Mouse (Mus musculus): ENCODE measurements around the gene Dab2. TPM values are rescaled to one million over a fixed set of nuclear protein-coding genes. Genes with fewer than 3 reads are reported as not detected.
A peak's percentile ranks its signal among the peaks of the same experiment; 100 is the strongest.

Gene Dab2
- polyA plus RNA-seq, 1 experiment from 2014 or later = 11.5 TPM

GRCm38 (mm10) chr15:6411334-6411733 lies 111.7 kb downstream of the Dab2 start:
- Histone ChIP-seq H3K4me3 (ENCODE audit: low read depth, low read length) (no peak overlapping the region), H3K36me3 (ENCODE audit: control insufficient read depth, insufficient read depth) (no peaks in the 10 kb centered on the region), H3K4me2 (ENCODE audit: low read depth, low read length) (no peak overlapping the region), H3K27ac (ENCODE audit: low read length) (no peak overlapping the region), H3K9me3 (replicated peaks; ENCODE audit: control insufficient read depth, low read length) (no peaks in the 10 kb centered on the region), H3K27me3 (ENCODE audit: control insufficient read depth, insufficient read depth, low read depth, low read length) (no peaks in the 10 kb centered on the region), H3K4me1 (ENCODE audit: control insufficient read depth, low read depth, low read length) (no peaks in the 10 kb centered on the region), H3K9ac (ENCODE audit: low read depth, low read length) (no peak overlapping the region)
- no peak for ATAC-seq (ENCODE audit: low read depth)
- 48% methylated on average over 6 of the region's 6 CpGs for WGBS (ENCODE audit: insufficient replicate concordance)

- WGBS (ENCODE audit: insufficient replicate concordance) = 57% methylated on average over 5 of the region's 5 CpGs
- Histone ChIP-seq H3K4me3 (ENCODE audit: low read depth, low read length) (no peak overlapping the region), H3K27me3 (ENCODE audit: control insufficient read depth, insufficient read depth, low read depth, low read length) (no peaks in the 10 kb centered on the region), H3K9ac (ENCODE audit: low read depth, low read length) (no peak overlapping the region), H3K36me3 (ENCODE audit: control insufficient read depth, insufficient read depth) (no peaks in the 10 kb centered on the region), H3K4me2 (ENCODE audit: low read depth, low read length) (no peak overlapping the region), H3K27ac (ENCODE audit: low read length) (no peak overlapping the region), H3K4me1 (ENCODE audit: control insufficient read depth, low read depth, low read length) (no peaks in the 10 kb centered on the region), H3K9me3 (replicated peaks; ENCODE audit: control insufficient read depth, low read length) (no peaks in the 10 kb centered on the region)
- ATAC-seq (ENCODE audit: low read depth) = no peak
These were observed 115.7 kb downstream of the Dab2 start for GRCm38 (mm10) chr15:6415317-6415716.

DNA sequence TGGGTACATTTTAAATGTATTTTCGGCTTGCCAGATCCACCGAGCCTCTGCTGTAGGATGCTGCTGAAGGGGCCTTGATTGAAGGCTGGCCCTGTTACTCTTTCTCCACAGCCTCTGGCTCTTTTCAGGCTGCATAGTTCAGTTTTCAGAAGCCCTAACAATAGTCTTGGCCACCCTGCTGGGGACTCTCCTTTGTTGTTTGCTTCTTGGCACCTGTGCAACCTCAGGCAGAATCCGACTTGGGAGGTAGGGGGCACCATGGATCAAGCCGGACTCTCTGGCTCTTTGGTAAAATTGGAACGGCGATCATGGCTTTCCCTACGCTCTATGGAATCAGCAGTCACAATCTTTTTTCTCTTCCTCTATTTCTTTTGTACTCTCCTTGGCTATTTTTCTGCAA lies 132.2 kb downstream of the Dab2 start:
- Histone ChIP-seq H3K27me3 (ENCODE audit: control insufficient read depth, insufficient read depth, low read depth, low read length) (no peaks in the 10 kb centered on the region), H3K4me2 (ENCODE audit: low read depth, low read length) (no peak overlapping the region), H3K27ac (ENCODE audit: low read length) (no peak overlapping the region), H3K4me3 (ENCODE audit: low read depth, low read length) (no peak overlapping the region), H3K9me3 (replicated peaks; ENCODE audit: control insufficient read depth, low read length) (no peaks in the 10 kb centered on the region), H3K36me3 (ENCODE audit: control insufficient read depth, insufficient read depth) (no peaks in the 10 kb centered on the region), H3K4me1 (ENCODE audit: control insufficient read depth, low read depth, low read length) (no peaks in the 10 kb centered on the region), H3K9ac (ENCODE audit: low read depth, low read length) (no peak overlapping the region)
- no peak for ATAC-seq (ENCODE audit: low read depth)
- 67% methylated on average over 7 of the region's 7 CpGs for WGBS (ENCODE audit: insufficient replicate concordance)

DNA sequence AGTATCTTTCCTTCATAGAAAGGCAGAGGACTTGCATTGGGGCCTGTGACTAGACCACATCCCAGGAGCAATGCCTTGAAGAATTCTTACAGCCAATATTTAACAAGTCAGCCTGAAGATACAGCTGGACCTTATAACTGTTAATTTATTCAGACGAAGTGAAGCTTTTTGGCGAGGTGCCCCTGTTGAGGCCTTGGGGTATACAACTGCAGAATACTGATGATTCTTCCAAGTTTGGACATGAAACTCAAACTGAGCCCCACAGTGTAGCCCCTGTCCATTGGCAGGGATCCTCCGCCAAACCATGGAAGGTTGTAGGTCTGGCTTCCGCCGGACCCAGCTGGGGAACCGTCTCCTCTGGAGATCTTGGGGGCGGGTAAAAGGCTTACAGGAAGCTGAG lies 132.8 kb downstream of the Dab2 start:
- H3K4me3 ChIP-seq (ENCODE audit: low read depth, low read length) = no peak overlapping the region
- H3K4me1 ChIP-seq (ENCODE audit: control insufficient read depth, low read depth, low read length) = no peaks in the 10 kb centered on the region
- H3K4me2 ChIP-seq (ENCODE audit: low read depth, low read length) = no peak overlapping the region
- no peak for ATAC-seq (ENCODE audit: low read depth)
- no peak overlapping the region for H3K9ac ChIP-seq (ENCODE audit: low read depth, low read length)
- H3K36me3 ChIP-seq (ENCODE audit: control insufficient read depth, insufficient read depth) = no peaks in the 10 kb centered on the region
- H3K9me3 ChIP-seq (replicated peaks; ENCODE audit: control insufficient read depth, low read length) = no peaks in the 10 kb centered on the region
- no peaks in the 10 kb centered on the region for H3K27me3 ChIP-seq (ENCODE audit: control insufficient read depth, insufficient read depth, low read depth, low read length)
- 73% methylated on average over 7 of the region's 7 CpGs for WGBS (ENCODE audit: insufficient replicate concordance)
- no peak overlapping the region for H3K27ac ChIP-seq (ENCODE audit: low read length)

GRCm38 (mm10) chr15:6435281-6435680 lies 135.7 kb downstream of the Dab2 start:
- H3K4me1 ChIP-seq (ENCODE audit: control insufficient read depth, low read depth, low read length) = no peaks in the 10 kb centered on the region
- H3K36me3 ChIP-seq (ENCODE audit: control insufficient read depth, insufficient read depth) = no peaks in the 10 kb centered on the region
- 68% methylated on average over 7 of the region's 7 CpGs for WGBS (ENCODE audit: insufficient replicate concordance)

DNA sequence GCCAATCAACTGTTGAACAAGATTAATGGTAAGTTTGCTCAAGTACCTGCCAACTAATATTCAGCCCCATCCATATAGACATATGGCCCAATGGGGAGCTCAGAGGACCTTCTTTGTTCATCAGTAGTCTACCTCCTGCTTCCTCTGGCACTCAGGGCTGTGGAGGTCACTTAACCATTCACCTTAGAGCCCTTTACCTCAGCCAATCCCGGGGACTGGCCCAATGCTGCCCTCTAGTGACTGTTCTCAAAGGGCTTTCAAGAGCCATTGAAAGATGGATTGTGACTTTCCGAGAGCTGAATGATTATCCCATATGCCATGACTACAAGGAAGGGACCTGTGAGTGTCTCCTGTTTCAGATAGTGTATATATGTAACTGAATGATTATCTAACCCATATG lies 136.2 kb downstream of the Dab2 start:
- no peaks in the 10 kb centered on the region for H3K4me1 ChIP-seq (ENCODE audit: control insufficient read depth, low read depth, low read length)
- no peak for ATAC-seq (ENCODE audit: low read depth)
- no peak overlapping the region for H3K9ac ChIP-seq (ENCODE audit: low read depth, low read length)
- H3K9me3 ChIP-seq (replicated peaks; ENCODE audit: control insufficient read depth, low read length) = no peaks in the 10 kb centered on the region
- H3K27ac ChIP-seq (ENCODE audit: low read length) = no peak overlapping the region
- H3K36me3 ChIP-seq (ENCODE audit: control insufficient read depth, insufficient read depth) = no peaks in the 10 kb centered on the region
- H3K4me3 ChIP-seq (ENCODE audit: low read depth, low read length) = no peak overlapping the region
- H3K27me3 ChIP-seq (ENCODE audit: control insufficient read depth, insufficient read depth, low read depth, low read length) = no peaks in the 10 kb centered on the region
- H3K4me2 ChIP-seq (ENCODE audit: low read depth, low read length) = no peak overlapping the region
- WGBS (ENCODE audit: insufficient replicate concordance) = 33% methylated on average over 2 of the region's 2 CpGs

More at GRCm38 (mm10) chr15:6435281-6435680, 135.7 kb downstream of the Dab2 start:
- Histone ChIP-seq H3K27ac (ENCODE audit: low read length) (no peak overlapping the region), H3K4me2 (ENCODE audit: low read depth, low read length) (no peak overlapping the region), H3K27me3 (ENCODE audit: control insufficient read depth, insufficient read depth, low read depth, low read length) (no peaks in the 10 kb centered on the region), H3K4me3 (ENCODE audit: low read depth, low read length) (no peak overlapping the region), H3K9me3 (replicated peaks; ENCODE audit: control insufficient read depth, low read length) (no peaks in the 10 kb centered on the region), H3K9ac (ENCODE audit: low read depth, low read length) (no peak overlapping the region)
- no peak for ATAC-seq (ENCODE audit: low read depth)

DNA sequence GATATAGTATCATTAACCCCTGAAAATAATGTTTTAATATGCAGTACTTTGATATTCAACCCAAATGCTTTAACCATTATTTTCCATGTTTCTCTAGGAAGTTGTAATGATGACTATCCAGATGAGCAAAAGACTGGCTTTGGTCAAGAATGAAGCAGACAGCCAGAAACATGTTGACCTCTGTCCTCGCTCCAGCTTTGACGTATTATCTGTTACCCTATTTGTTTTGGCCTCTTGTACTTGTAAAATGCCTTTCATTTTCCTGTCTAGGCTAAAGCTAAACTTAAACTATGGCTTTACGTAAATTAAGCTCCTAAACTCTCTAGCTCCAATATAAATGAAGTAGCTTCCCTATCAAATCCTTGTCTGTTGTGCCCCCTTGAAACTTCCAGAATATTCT lies 139.1 kb downstream of the Dab2 start:
- Histone ChIP-seq H3K4me3 (ENCODE audit: low read depth, low read length) (no peak overlapping the region), H3K27ac (ENCODE audit: low read length) (no peak overlapping the region), H3K36me3 (ENCODE audit: control insufficient read depth, insufficient read depth) (no peaks in the 10 kb centered on the region), H3K9ac (ENCODE audit: low read depth, low read length) (no peak overlapping the region), H3K4me1 (ENCODE audit: control insufficient read depth, low read depth, low read length) (no peaks in the 10 kb centered on the region), H3K27me3 (ENCODE audit: control insufficient read depth, insufficient read depth, low read depth, low read length) (no peaks in the 10 kb centered on the region), H3K9me3 (replicated peaks; ENCODE audit: control insufficient read depth, low read length) (no peaks in the 10 kb centered on the region), H3K4me2 (ENCODE audit: low read depth, low read length) (no peak overlapping the region)
- ATAC-seq (ENCODE audit: low read depth) = no peak
- WGBS (ENCODE audit: insufficient replicate concordance) = 58% methylated on average over 3 of the region's 3 CpGs

DNA sequence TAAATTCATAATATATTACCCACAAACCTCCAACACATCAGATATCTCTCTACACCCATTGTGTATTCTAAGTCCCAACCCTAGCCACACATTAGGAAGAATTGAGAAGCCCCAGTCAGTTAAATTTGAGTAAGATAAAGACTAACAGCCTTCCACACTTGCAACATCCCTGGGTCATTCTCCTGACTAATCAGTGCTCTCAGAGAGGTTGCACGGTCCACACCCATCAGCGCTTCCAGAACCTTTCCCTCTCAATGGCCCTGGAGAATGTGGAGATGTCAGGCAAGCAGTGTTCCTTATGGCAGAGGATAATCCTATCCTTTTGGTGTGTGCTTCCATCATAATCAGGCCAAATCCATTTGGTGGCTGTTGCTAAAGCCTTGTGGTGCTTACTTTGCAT lies 144.9 kb downstream of the Dab2 start:
- H3K36me3 ChIP-seq (ENCODE audit: control insufficient read depth, insufficient read depth) = no peaks in the 10 kb centered on the region

DNA sequence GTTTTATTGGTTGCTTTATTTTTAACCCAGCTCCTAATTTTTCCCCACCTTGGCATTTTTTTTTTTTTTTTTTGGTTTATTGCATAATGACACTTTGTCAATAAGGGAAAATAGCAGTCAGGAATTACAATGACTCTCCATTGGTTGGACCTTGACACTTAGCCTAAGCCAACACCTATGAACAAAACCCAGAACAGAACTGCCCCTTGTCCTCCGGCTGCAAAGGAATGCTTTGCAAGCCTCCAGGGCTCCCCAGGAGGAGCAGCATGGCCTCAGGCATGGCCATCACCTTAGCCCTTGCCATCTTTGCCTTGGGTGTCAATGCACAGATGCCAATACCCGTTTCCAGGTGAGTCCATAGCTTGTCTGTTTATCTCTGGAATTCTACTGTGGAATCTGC lies 145.5 kb downstream of the Dab2 start, which contains the start of gene C9:
TSS of gene C9 (plus strand) at position 193 of the 400 bp plus-strand sequence.
- Histone ChIP-seq H3K27me3 (ENCODE audit: control insufficient read depth, insufficient read depth, low read depth, low read length) (no peaks in the 10 kb centered on the region), H3K9ac (ENCODE audit: low read depth, low read length) (no peak within 1 kb of the TSS), H3K4me2 (ENCODE audit: low read depth, low read length) (no peak within 1 kb of the TSS), H3K4me1 (ENCODE audit: control insufficient read depth, low read depth, low read length) (no peaks in the 10 kb centered on the region), H3K4me3 (ENCODE audit: low read depth, low read length) (no peak within 1 kb of the TSS), H3K36me3 (ENCODE audit: control insufficient read depth, insufficient read depth) (no peaks in the 10 kb centered on the region), H3K9me3 (replicated peaks; ENCODE audit: control insufficient read depth, low read length) (no peaks in the 10 kb centered on the region), H3K27ac (ENCODE audit: low read length) (no peak within 1 kb of the TSS)
- 28% methylated on average over 2 of the region's 2 CpGs for WGBS (ENCODE audit: insufficient replicate concordance)
- peak; percentile 64; the same call in 1 of the 2 replicates for ATAC-seq (ENCODE audit: low read depth)

More for the DNA sequence above, 144.9 kb downstream of the Dab2 start:
- Histone ChIP-seq H3K9me3 (replicated peaks; ENCODE audit: control insufficient read depth, low read length) (no peaks in the 10 kb centered on the region), H3K4me1 (ENCODE audit: control insufficient read depth, low read depth, low read length) (no peaks in the 10 kb centered on the region), H3K9ac (ENCODE audit: low read depth, low read length) (no peak overlapping the region), H3K4me3 (ENCODE audit: low read depth, low read length) (no peak overlapping the region), H3K4me2 (ENCODE audit: low read depth, low read length) (no peak overlapping the region), H3K27me3 (ENCODE audit: control insufficient read depth, insufficient read depth, low read depth, low read length) (no peaks in the 10 kb centered on the region), H3K27ac (ENCODE audit: low read length) (no peak overlapping the region)
- whole genome bisulfite sequencing (ENCODE audit: insufficient replicate concordance) = 66% methylated on average over 2 of the region's 2 CpGs
- no peak for ATAC-seq (ENCODE audit: low read depth)

Measured in liver, embryonic 16.5 days (tissue).